Mouse (Mus musculus) cortical plate, adult 2 months (tissue): ENCODE measurements at regions not wholly inside any gene's neighbourhood (a gene's known extent, or its start where the extent isn't known, plus 50 kb on each side); places are given as distances from the start of the nearest gene placed in this dataset.
A peak's percentile ranks its signal among the peaks of the same experiment; 100 is the strongest.

ENCODE experiments used
- CTCF ChIP-seq: fragments of 200-500 bp; IDR thresholded peaks from 2 replicates; pipeline ENCODE4 v1.5.1; 2011; ENCODE audit warnings: mild to moderate bottlenecking, control low read depth, low read length; ENCODE audit not compliant: insufficient read depth; ENCODE audit errors: extremely low read depth
- POLR2A ChIP-seq: fragments of 200-500 bp; IDR thresholded peaks from 2 replicates; pipeline ENCODE4 v1.6.1; 2011; ENCODE audit warnings: mild to moderate bottlenecking, low read length, control low read depth; ENCODE audit not compliant: insufficient read depth; ENCODE audit errors: extremely low read depth

- TF ChIP-seq CTCF (peak; percentile 89), POLR2A (no peak)
Observed at GRCm38 (mm10) chr9:25693632-25694031, 212.3 kb downstream of the Eepd1 start.
